Mouse (Mus musculus) intestine, postnatal 0 days (tissue): Measurements from ENCODE around the gene Actn2. TPM values are rescaled to one million over a fixed set of nuclear protein-coding genes. Genes with fewer than 3 reads are reported as not detected.

Experiments
- ATAC-seq: fragments of 200-750 bp; cut with Nextera tagmentation; 2 replicates; pipeline ENCODE4 v1.8.0; 2017; ENCODE audit warnings: mild to moderate bottlenecking, moderate TSS enrichment, moderate library complexity
- H3K27ac ChIP-seq: fragments of 300-500 bp; sonication (generic); 2 replicates; pipeline ENCODE4 v1.5.1; 2014; ENCODE audit warnings: mild to moderate bottlenecking, low read depth, low read length, moderate library complexity
- H3K27me3 ChIP-seq: fragments of 300-500 bp; sonication (generic); replicated peaks from 2 replicates; pipeline ENCODE4 v1.6.1; 2014; ENCODE audit warnings: low read length, mixed read lengths; ENCODE audit not compliant: control insufficient read depth, insufficient read depth
- H3K36me3 ChIP-seq: fragments of 300-500 bp; sonication (generic); 2 replicates; pipeline ENCODE4 v1.6.1; 2014; ENCODE audit warnings: mild to moderate bottlenecking, moderate library complexity; ENCODE audit not compliant: control insufficient read depth, insufficient read depth
- H3K4me1 ChIP-seq: fragments of 300-500 bp; sonication (generic); replicated peaks from 2 replicates; pipeline ENCODE4 v1.6.1; 2014; ENCODE audit warnings: antibody characterized with exemption, low read length, mixed read lengths; ENCODE audit not compliant: control insufficient read depth, insufficient read depth
- H3K4me2 ChIP-seq: fragments of 300-500 bp; sonication (generic); replicated peaks from 2 replicates; pipeline ENCODE4 v1.6.1; 2014; ENCODE audit warnings: low read depth, mild to moderate bottlenecking, moderate library complexity
- H3K4me3 ChIP-seq: fragments of 300-500 bp; sonication (generic); 2 replicates; pipeline ENCODE4 v1.5.1; 2014; ENCODE audit warnings: low read depth, low read length
- H3K9ac ChIP-seq: fragments of 300-500 bp; sonication (generic); 2 replicates; pipeline ENCODE4 v1.6.1; 2014; ENCODE audit warnings: mild to moderate bottlenecking, low read depth, low read length
- H3K9me3 ChIP-seq: fragments of 300-500 bp; sonication (generic); 2 replicates; pipeline ENCODE4 v1.6.1; 2016; ENCODE audit warnings: mixed run types; ENCODE audit not compliant: control insufficient read depth
- CTCF ChIP-seq: sonication (generic); IDR thresholded peaks from 2 replicates; pipeline ENCODE4 v1.5.1; 2016; ENCODE audit warnings: low read depth, mild to moderate bottlenecking, control low read depth, antibody characterized with exemption, moderate library complexity
- WGBS: fragments of 180-500 bp; shearing (Covaris S2); extraction: QIAGEN DNeasy Blood & Tissue Kit; methylation state at CpG from one replicate; pipeline ENCODE4 v1.1.7; 2014; 5-methylcytosine and 5-hydroxymethylcytosine counted together
- polyA plus RNA-seq: library from polyadenylated mRNA; unstranded; fragments of >200 nt; fragmentation: Nextera tagmentation; extraction: Ambion mirVana; gene quantifications from 2 replicates; pipeline ENCODE4 v1.2.1, GENCODE M21; 2015

Gene Actn2
- 1.2 and 1.5 TPM in 2 replicates for polyA plus RNA-seq

GRCm38 (mm10) chr13:12340183-12340975 lies at the start of gene Actn2:
Gene Actn2, minus strand, starts transcription at chr13:12340760.
- Histone ChIP-seq H3K36me3 (no peaks in the 10 kb centered on the region), H3K4me2 (peak within 1 kb of the TSS; percentile 54), H3K27ac (no peak within 1 kb of the TSS), H3K27me3 (no peaks in the 10 kb centered on the region), H3K9ac (no peak within 1 kb of the TSS), H3K4me3 (peak within 1 kb of the TSS; percentile 16; the same call in 1 of the 2 replicates), H3K4me1 (0 out of 2 replicates have a peak, but pooled peaks cover 2% of the 10 kb centered on the region), H3K9me3 (no peaks in the 10 kb centered on the region)
- ATAC-seq: peak; percentile 91
- under 1% methylated on average over 39 of the region's 43 CpGs for WGBS
- peak; percentile 42 for TF ChIP-seq CTCF

DNA sequence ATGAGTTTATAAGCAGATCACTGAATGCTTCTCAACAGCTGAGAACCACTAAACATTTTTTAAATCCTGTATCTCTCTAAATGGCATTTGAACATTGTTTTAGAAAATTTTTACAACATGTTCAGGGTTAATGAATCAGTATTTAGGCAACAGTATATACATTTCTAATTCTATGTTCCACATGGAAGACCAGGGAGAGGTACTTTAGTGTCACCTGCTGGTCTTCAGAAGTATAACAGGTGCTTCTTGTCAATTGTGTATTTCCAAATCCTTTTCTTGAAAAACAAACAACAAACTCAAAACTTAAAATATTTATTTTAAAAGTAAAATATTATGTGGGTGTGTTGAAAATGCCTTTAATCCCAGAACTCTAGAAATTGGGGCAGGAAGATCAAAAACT lies 45.7 kb upstream of the Actn2 start:
- H3K36me3 ChIP-seq: no peaks in the 10 kb centered on the region
- no peak for ATAC-seq
- peak; percentile 85 for TF ChIP-seq CTCF
- no peaks in the 10 kb centered on the region for H3K9me3 ChIP-seq
- no peaks in the 10 kb centered on the region for H3K27me3 ChIP-seq
- H3K4me3 ChIP-seq: no peak overlapping the region
- H3K4me2 ChIP-seq: no peak overlapping the region
- no peak overlapping the region for H3K9ac ChIP-seq
- no peaks in the 10 kb centered on the region for H3K4me1 ChIP-seq
- H3K27ac ChIP-seq: no peak overlapping the region

DNA sequence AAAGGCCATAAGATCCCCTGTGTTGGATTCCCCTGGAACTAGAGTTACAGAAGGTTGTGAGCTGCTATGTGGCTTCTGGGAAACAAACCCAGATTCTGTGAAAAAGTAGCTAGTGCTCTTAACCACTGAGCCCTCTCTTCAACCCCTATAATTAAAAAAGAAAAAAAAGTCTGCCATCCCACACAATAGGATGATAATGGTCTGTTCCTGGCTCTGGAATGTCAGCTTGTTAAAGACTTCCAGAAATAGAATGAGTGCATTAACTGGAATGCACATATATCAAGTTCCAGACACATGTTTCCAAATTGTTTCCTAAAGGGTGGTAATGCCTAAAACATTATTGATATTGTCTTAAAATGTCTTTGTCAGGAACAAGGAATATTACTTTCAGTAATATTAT lies 44.2 kb upstream of the Actn2 start:
- Histone ChIP-seq H3K27ac (no peak overlapping the region), H3K4me2 (no peak overlapping the region), H3K36me3 (no peaks in the 10 kb centered on the region), H3K9ac (no peak overlapping the region), H3K27me3 (no peaks in the 10 kb centered on the region), H3K9me3 (no peaks in the 10 kb centered on the region), H3K4me1 (no peaks in the 10 kb centered on the region), H3K4me3 (no peak overlapping the region)
- no peak for TF ChIP-seq CTCF
- ATAC-seq: no peak

- no peak for TF ChIP-seq CTCF
- no peak for ATAC-seq
- Histone ChIP-seq H3K27ac (no peak overlapping the region), H3K27me3 (no peaks in the 10 kb centered on the region), H3K4me2 (no peak overlapping the region), H3K9me3 (no peaks in the 10 kb centered on the region), H3K36me3 (no peaks in the 10 kb centered on the region), H3K4me3 (no peak overlapping the region), H3K4me1 (no peaks in the 10 kb centered on the region), H3K9ac (no peak overlapping the region)
- 59% methylated on average over 1 of the region's 1 CpGs for WGBS
Observed at GRCm38 (mm10) chr13:12376778-12377177, 36.2 kb upstream of the Actn2 start.

- no peak overlapping the region for H3K4me2 ChIP-seq
- no peak overlapping the region for H3K4me3 ChIP-seq
- WGBS: 70% methylated on average over 3 of the region's 3 CpGs
- no peaks in the 10 kb centered on the region for H3K9me3 ChIP-seq
- no peak overlapping the region for H3K9ac ChIP-seq
- no peaks in the 10 kb centered on the region for H3K36me3 ChIP-seq
- no peak for TF ChIP-seq CTCF
- no peaks in the 10 kb centered on the region for H3K27me3 ChIP-seq
- no peaks in the 10 kb centered on the region for H3K4me1 ChIP-seq
- no peak overlapping the region for H3K27ac ChIP-seq
- ATAC-seq: no peak
Observed at GRCm38 (mm10) chr13:12372755-12373154, 32.2 kb upstream of the Actn2 start.

GRCm38 (mm10) chr13:12369930-12370329 lies 29.4 kb upstream of the Actn2 start:
- TF ChIP-seq CTCF: no peak
- Histone ChIP-seq H3K4me1 (no peaks in the 10 kb centered on the region), H3K27me3 (no peaks in the 10 kb centered on the region), H3K4me3 (no peak overlapping the region), H3K4me2 (no peak overlapping the region), H3K36me3 (no peaks in the 10 kb centered on the region), H3K9me3 (no peaks in the 10 kb centered on the region), H3K9ac (no peak overlapping the region), H3K27ac (no peak overlapping the region)
- ATAC-seq: no peak
- 83% methylated on average over 11 of the region's 11 CpGs for WGBS
